Mouse (Mus musculus): ENCODE results near the gene Atp2b4.
A peak's percentile ranks its signal among the peaks of the same experiment; 100 is the strongest.

The Atp2b4 gene

DNA sequence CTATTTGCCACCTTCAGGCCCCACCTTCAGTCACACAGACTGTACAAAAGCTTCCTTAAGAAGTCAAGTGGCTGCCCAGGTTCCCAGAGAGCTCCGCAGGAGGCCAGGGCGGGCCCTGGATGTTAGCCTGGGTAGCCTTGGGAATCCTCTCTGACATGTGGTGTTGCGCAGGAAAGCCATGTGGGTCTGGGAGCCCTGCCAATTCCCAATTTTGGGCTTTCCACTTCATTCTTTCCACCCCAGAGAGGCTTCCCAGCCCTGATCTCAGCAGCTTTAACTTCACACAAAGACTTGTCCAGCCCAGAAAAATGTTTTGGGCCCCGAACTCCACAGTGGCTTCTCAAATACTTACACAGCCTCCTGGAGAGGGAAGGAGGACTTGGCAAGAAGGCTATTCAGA is 56.2 kb downstream of the Atp2b4 start:
- no peak for DNase-seq

DNA sequence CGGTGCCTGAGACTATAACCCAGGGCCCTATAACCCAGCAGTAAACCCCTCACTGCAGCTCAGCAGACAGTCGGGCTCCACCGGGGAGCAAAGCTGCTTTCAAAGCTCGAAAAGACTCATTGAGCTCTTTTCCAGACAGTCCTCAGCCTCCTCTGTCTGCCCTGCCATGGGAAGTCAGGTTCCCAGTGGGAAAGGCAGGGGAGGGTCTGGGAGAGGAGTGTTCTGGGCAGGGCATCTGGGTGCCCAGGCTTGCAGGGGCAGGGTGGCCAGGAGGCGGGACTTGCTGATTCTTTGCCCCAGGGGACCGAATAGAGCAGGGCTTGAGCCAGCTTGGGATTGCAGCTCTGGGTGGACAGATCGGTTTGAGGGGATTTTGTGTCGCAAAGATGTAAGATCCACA is 58.3 kb downstream of the Atp2b4 start:
- DNase-seq: no peak

DNA sequence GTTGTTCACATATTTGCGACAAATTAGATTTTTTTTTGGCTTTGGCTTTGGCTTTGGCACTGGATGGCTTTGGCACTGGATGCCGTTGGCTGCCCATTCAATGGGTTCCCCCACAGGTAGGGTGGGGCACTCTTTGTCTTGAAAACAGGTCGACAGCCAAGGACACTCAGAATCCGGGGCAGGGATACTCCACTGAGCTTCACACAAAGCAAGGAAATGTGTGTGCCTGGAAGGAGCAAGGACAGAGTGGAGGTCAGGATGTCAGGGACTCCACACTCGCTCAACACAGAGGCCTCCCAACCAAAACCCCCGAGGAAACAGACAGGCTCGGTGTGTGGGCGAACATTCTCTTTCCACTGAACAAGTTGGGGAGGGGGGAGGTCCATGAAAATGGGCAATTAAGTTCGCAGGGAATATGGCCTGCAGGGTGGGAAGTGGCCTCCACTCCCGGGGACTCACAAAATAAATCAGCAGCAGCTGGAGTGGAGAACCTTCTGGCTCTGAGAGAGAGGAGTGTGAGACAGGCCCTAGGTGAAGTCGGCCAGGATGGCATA is 58.9 kb downstream of the Atp2b4 start:
- no peak for DNase-seq

DNA sequence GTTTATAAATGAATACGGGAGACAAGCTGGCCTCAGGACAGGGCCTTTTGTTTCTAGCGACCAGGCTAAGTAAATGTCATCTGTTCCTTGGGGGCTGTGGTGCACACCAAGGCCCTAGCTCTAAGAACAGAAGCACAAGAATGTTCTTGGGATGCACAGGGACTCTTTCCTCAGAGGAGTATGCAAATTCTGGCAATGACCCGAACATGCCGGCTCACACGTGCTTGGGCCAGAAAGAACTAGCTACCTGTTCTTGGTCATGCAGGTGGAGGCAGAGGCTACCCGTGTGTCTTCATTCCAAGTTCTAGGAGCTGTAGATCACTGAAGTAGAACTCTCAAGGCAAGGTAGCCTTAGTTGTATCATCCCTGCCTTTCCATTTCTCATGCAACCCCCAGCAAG is 59.7 kb downstream of the Atp2b4 start:
- DNase-seq: no peak

DNA sequence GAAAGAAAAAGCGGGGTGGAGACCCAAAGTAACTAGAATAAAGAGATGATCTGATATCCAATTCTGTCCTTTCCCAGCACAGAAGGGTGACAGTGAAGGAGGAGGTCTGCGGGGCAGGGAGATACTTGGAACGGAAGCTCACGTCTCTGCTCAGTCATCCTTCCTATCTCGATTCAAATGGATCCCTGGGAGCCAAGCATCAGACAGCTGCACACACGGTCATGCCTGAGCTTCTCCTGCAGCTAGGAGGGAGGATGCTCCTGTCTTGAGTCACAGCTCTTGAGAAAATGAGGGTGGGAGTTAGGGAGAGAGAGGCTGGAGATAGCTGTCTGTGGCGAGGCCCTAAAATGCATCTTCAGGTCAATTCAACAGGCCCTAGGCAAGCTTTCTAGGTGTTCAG is 64.2 kb downstream of the Atp2b4 start:
- DNase-seq: no peak

DNA sequence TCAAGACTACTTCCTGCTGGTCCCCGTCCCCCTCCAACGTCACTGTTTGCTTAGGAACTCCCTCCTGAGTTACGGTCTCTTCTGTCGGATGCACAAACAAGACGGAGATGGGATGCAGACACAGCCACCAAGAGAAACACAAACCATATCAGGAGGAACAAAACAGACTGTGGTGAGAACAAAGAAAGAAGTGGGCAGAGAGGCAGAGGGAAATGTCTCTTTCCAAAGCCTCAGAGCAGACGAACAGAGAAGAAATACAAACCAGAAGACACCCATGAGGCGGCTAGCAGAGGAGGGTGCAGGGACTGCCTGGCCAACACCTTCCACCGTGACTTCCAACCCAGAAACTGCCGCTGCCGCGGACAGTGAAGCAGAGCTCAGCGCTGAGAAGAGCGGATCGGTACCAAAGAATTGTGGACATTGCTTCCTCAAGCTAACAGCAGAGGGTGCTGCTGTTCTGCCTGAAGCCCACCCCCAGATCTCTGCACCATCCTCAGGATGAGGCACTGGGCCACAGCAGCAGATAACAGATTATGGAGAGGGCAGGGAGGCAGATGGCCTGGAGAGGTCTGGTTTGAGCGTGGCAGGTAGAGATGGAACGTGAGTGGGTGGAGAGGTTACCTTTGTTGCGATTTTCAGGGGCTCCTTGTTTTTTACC is 64.7 kb downstream of the Atp2b4 start:
- peak; percentile 65 for DNase-seq

DNA sequence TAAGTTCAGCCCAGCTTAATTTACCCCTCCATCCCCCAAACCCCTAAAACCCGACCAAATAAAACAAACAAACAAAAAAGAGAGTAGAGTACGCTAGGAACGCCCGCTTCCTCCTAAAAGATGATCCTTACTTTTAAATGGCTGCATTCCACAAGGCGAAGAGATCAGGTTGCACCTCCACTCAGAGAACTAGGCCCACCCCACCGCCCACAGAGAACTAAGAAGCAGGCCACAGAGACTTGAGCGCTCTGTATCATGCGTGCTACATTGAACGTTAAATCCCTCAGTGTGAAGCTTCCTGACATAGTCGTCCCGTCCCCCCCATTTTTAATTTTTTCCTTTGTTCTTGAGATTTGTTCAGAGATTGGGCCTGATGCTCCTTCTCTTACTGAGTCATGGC is 68.0 kb downstream of the Atp2b4 start:
- no peak for DNase-seq

DNA sequence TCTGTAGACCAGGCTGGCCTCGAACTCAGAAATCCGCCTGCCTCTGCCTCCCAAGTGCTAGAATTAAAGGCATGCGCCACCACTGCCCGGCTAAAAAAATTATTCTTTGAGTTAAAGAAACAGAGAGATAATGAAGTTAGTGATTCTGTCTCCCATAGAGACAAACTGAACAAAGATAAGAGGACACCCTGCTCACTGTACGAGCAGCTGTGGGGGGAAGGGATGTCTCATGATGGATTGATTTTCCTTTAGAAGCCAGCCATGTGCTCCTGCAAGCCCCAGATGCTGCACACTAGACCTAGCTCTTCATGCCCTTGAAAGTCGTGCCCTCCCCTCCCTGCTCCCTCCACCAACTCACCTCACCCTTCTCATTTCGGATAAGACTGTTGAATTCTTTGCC is 72.5 kb downstream of the Atp2b4 start:
- DNase-seq: no peak

DNA sequence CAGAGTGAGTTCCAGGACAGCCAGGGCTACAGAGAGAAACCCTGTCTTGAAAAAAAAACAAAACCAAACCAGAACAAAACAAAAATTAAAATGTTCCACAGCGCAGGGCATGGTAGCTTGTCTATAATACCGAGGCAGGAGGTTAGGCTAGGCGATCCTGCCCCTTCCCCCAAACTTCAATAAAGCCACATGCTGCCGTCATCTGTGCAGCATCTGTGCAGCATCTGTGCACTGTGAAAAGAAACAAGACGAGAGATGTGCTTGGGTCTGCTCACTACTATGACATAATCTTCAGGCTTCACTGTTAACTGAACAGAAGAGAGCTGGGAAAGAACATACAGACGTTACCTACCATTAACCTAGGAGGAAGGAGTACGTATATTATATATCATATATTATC is 80.5 kb downstream of the Atp2b4 start:
- DNase-seq: no peak

DNA sequence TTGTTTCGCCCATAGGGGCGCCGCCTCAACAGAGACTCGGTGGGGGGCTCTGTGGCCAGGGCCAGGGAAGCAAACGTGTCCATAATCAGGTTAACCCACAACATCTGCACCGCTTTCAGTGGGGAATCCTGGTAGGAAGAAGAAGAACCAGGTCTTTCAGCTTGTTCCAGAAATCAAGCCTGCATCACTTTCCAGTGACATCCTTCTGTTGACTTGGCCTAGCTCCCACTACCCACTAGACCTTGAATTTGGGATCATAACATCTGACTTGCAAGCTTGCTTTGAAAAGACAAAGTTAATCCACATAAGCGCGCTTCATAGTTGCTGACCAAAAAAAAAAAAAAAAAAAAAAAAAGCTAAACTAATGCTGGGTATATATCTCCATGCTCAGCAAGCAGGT is 82.1 kb downstream of the Atp2b4 start:
- no peak for DNase-seq

DNA sequence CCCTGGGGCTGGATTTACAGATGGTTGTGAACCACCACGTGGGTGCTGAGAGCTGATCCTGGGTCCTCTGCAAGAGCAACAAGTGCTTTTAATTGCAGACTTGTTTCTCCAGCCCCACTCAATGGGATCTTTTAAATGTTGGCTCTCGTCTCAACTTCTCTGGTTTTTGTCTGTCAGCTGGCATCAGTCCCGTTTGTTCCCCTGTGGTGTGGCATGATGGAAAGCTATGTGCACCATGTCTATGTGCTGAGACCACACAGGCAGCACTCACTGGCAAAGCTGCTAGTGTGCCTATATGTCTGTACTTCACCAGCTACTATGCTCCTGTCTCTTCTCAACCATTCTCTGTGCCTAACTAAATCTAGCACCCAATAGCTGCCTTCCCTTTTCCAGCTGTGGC is 82.5 kb downstream of the Atp2b4 start:
- DNase-seq: no peak

DNA sequence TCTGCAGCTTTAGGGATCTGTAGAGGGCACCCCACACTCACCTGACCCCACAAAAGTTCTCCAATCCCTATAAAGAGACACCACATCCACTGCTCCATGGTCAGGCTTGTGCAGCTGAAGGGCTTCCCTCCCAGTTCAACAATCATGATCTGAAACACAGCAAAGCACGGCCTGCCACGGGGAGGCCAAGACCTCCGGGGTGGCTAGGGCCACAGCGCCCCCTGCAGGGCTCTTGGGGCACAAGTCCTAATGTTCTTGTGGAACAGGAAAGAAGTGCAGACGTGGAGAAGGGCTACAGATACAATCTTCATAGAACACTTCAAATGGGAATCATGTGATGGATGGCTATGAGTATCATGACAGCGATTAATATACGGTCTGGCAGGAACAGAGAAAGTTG is 84.4 kb downstream of the Atp2b4 start:
- DNase-seq: peak; percentile 91

DNA sequence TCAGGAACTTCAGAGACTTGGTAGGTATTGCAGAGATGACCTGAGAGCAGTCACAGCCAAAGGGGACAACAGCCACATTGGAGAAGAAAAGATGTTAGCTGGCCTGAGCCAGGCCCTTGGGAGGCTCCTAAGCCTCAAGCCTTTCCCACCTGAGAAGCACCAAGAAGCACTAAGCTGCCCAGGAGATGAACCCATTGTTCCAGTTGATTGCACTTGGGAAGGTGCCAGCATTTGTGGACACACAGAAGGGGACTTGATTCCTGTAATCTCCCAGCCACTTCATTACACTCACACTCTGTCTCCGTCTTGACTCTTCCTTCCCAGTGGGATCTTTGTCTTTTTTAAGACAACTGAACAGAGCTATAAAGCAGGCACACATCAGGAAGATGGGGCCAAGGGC is 85.7 kb downstream of the Atp2b4 start:
- no peak for DNase-seq

DNA sequence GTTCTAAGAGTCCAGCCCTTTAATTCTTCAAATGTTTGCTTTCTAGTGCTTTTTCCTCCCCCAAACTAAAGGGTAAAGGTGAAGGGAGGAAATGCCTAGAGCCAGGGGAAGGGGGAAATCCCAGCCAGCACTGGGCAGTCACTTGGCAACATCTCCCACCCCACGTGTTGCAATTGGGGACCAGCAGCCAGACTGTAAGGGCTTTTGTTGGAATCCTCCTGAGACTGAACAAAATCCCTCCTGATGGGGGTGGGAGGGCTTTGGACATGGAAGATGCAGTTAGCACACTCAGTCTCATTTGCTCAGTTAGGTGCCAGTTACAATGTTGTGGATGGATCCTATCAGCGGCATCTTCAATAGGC is 87.9 kb downstream of the Atp2b4 start:
- DNase-seq: no peak

DNA sequence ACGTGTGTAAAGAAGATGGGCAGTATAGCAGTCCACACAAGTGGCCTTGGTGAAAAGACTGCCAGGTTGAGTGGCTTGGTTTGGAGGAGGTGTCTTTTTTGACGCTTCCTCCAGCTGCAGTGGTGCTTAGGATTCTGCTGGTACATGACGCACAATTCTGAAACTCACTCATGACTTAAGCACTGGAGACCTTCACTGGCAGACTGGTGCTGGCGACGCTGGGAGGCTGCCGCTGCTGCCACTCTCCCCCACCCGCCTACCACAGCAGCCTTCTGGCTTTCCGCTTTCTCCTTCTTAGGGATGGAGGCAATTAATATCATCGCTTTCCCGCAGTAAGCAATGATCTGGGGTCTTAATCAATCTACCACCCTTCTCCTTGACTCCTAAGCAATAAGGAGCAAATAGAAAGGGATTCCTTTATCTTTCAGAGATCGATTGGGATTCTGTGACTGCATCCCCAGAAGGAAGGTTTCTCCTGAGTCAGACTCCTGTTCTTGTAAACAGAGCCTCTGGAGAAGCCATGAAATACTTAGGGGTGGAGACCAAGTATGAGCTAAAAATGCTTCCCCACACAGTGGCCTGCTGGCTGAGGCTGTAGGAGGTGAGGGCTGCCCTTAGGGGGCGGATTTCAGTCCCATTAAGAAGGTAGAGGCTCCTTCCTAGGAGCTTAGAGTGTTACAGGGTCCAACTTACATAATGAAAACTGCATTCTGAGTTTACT is 88.4 kb downstream of the Atp2b4 start:
- DNase-seq: no peak

DNA sequence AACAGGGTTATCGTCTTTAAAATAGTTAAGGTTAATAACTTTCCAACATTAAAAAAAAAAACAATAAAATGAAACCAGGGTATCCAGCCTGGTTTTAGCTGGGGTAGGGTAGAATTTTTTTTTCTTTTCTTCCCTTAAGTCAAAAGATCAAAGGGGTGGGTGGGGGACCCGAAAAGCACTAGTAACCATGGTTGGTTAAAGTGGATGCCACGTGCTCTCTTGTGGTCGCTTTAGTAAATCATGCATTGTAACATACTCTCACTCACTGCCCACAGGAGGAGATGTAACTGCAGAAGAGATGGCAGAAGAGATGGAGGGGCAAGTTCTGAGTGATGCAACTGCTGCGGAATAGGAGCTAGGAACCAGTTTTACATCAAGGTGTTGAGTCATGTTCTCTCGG is 89.5 kb downstream of the Atp2b4 start:
- DNase-seq: peak; percentile 52

DNA sequence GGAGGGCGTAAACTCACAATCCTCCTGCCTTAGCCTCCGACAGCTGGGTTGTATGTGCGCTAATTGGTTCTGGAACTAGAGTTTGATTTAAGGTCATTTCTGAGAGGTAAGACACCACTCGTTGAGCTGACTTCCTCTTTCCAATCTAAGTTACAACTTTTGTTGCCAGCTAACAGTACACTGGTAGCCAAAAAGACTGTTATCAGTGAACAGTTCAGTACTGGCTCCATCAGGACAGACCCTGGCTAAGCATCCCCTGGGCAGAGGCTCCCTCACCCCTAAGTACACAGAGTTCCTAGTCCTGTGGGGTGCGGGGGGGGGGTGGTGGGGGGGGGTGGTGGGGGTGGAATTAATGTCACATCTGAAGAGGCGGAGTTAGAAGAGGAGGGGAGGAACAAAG is 89.9 kb downstream of the Atp2b4 start:
- no peak for DNase-seq

DNA sequence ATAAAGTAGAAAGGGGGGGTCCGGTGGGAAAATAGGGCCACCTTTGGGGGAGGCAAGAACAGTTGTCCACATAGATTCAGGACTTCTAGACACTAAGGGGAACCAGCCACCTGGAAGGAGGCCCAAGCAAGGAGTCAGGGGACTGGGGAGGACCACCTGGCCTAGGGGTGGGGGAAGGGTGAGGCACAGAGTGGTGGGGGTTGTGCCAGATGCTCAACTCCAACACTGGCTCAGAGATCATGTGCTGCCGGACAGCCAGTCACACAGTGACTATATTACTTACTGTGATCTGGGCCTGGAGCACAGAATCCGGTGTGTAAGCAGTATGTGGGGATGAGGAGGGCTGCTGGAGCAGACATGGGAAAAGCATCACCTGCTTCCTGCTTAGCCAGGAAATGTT is 91.5 kb downstream of the Atp2b4 start:
- DNase-seq: peak; percentile 65

DNA sequence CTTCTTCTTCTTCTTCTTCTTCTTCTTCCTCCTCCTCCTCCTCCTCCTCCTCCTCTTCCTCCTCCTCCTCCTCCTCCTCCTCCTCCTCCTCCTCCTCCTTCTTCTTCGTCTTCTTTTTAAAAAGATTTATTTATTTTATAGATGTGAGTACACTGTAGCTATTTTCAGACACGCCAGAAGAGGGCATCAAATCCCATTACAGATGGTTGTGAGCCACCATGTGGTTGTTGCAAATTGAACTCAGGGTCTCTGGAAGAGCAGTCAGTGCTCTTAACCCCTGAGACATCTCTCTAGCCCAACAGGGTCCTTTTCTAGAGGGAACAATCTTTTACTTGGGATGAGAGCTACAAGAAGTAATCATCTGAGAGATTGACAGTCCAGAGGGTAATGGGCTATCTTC is 99.0 kb downstream of the Atp2b4 start:
- DNase-seq: peak; percentile 62

DNA sequence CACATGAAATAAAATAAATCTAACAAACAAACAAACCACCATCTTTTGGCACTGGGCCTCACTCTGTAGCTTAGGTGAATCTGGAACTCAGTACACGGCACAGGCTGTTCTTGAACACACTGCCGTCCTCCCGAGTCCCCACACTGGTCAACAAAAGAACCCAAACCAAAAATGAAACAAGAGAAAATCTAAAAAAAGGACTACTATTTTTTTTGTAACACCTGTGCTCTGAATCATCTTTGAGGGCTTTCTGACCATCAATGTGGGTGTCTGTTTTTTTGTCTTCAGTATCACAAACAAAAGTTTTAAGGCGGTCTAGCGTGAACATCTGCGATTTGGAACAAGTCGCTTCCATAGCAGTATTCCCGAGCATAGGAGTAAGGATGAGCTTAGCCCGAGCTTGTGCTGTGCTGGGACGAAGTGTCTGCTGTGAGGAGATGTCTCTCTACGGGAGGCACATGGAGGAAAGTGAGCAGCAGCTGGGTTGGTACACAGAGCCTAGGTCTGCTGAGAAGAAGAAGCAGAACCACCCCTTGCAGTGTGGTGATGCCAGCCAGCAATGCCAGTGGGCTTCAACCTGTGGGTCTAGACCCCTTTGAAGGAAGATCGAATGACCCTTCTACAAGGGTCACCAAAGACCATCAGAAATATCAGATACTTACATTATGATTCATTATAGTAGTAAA is 102.8 kb downstream of the Atp2b4 start:
- DNase-seq: no peak

DNA sequence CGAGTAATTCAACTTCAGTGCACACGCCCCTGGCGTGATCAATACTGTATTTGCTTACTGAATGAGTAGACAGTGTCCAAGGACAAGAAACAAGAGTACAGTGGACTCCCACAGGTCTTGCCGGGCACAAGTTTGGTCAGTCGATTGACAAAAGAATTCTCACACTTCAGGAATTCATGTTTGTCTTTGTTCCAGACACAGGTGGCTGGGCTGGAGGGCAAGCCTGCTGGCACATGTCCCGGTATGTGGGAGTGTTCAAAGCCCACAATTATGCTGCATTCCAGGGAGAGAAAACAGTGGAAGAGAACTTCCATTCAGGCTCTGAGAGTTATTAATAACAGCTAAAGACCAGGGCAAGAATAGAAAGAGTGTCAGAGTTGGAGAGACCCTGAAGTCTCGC is 104.9 kb downstream of the Atp2b4 start:
- no peak for DNase-seq

DNA sequence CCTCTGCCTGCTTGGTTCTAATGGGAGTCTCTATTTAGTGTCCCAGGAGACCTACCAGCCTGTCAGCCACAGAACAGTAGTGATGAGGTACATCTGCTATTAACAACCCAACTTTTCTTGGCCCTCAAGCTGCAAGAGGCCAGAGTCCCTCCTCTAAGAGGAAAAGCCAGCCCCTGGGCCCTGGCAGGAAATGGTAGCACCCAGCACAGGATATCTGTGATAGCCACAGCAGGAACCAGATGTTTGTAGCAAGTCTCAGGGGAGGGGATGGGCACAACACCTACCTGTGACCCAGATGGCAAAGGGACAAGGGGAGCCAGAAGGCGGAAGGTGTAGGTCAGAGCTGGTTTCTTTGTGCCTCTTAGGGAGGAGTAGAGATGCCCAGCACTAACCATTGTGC is 106.0 kb downstream of the Atp2b4 start:
- DNase-seq: no peak

DNA sequence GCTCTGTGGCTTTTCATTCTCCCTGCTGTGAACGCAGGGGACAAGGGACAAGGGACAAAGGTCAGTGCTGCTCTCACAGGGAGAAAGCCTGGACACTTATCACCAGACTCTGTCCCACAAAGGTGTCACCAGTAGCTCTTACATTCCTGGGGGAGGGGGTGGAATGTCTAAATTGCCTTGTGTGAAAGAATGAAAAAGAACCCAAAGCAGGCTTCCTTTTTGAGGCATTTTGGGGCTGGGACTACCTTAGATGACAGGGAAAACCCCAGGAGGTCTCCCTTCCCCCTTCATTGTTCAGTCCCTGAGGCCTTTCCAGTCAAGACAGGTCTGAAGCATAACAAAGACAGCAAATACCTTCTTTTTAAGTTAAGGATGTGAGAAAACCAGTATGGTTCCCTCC is 106.5 kb downstream of the Atp2b4 start:
- DNase-seq: no peak

DNA sequence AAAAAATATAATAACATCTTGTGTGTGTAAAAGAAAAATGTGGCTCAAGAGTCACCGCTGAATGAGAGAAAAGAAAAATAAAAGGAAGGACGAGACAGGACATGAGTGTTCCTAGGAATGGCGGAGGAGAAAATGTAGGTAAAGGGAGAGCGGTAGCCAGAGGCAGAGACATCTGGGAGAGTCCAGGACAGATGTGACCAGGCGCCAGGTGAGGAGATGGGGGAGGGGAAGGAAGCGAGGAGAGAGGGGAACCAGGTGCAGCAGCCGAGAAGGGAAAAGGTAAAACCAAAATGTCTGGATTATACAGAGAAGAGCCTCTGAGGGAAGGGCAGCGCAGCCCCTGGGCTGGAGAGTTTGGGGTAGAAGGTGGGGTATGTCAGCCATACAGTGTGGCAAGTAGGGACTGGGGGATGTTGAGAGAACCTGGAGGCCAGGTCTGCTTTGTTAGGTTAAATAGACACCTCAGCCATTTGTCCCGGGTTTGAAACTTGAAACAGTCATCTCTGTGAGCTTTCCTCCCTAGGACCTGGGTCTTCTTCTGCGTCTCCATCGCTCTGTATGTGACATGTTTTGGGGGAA is 107.2 kb downstream of the Atp2b4 start:
- DNase-seq: no peak

Measured in thymus, postnatal 4 days (tissue).